Mouse (Mus musculus) kidney, embryonic 15.5 days (tissue): ENCODE data around the gene Gnat1. TPM values are rescaled to one million over a fixed set of nuclear protein-coding genes. Genes with fewer than 3 reads are reported as not detected.

Experiments used
- ATAC-seq: fragments of 200-750 bp; cut with Nextera tagmentation; replicated peaks from 2 replicates; pipeline ENCODE4 v1.8.0; 2017; ENCODE audit warnings: moderate TSS enrichment; ENCODE audit not compliant: low FRiP score
- H3K27ac ChIP-seq: fragments of 300-500 bp; sonication (generic); 2 replicates; pipeline ENCODE4 v1.5.1; 2015; ENCODE audit warnings: mild to moderate bottlenecking, inconsistent platforms
- H3K27me3 ChIP-seq: fragments of 300-500 bp; sonication (generic); 2 replicates; pipeline ENCODE4 v1.6.1; 2015; ENCODE audit warnings: inconsistent platforms
- H3K36me3 ChIP-seq: fragments of 300-500 bp; sonication (generic); 2 replicates; pipeline ENCODE4 v1.6.1; 2015; ENCODE audit warnings: inconsistent platforms
- H3K4me1 ChIP-seq: fragments of 300-500 bp; sonication (generic); 2 replicates; pipeline ENCODE4 v1.6.1; 2015; ENCODE audit warnings: inconsistent platforms
- H3K4me2 ChIP-seq: fragments of 300-500 bp; sonication (generic); 2 replicates; pipeline ENCODE4 v1.6.1; 2015; ENCODE audit warnings: moderate library complexity, mild to moderate bottlenecking, inconsistent platforms
- H3K4me3 ChIP-seq: fragments of 300-500 bp; sonication (generic); replicated peaks from 2 replicates; pipeline ENCODE4 v1.5.1; 2015; ENCODE audit warnings: mild to moderate bottlenecking, inconsistent platforms
- H3K9ac ChIP-seq: fragments of 300-500 bp; sonication (generic); 2 replicates; pipeline ENCODE4 v1.6.1; 2015; ENCODE audit warnings: mild to moderate bottlenecking, inconsistent platforms
- H3K9me3 ChIP-seq: fragments of 300-500 bp; sonication (generic); replicated peaks from 2 replicates; pipeline ENCODE4 v1.6.1; 2016; ENCODE audit warnings: inconsistent platforms
- WGBS: fragments of 180-500 bp; shearing (Covaris S2); methylation state at CpG from one replicate; pipeline ENCODE4 v1.1.7; 2015; ENCODE audit warnings: mixed read lengths; 5-methylcytosine and 5-hydroxymethylcytosine counted together
- polyA plus RNA-seq: library from polyadenylated mRNA; unstranded; fragments of >200 nt; fragmentation: Nextera tagmentation; extraction: Ambion mirVana; gene quantifications from 2 replicates; pipeline ENCODE4 v1.2.1, GENCODE M21; 2015

The Gnat1 gene
- polyA plus RNA-seq, 1 experiment from 2014 or later = 4.6 TPM

GRCm38 (mm10) chr9:107667219-107667618 is 12.3 kb downstream of the Gnat1 start:
- H3K27ac ChIP-seq = no peak overlapping the region; the same call in 1 of the 2 replicates
- under 1% methylated on average over 24 of the region's 24 CpGs for WGBS
- H3K4me1 ChIP-seq = peaks cover 58% of the 10 kb centered on the region
- peak overlapping the region; percentile 93 for H3K4me2 ChIP-seq
- ATAC-seq = peak; percentile 90
- no peaks in the 10 kb centered on the region for H3K9me3 ChIP-seq
- H3K9ac ChIP-seq = peak overlapping the region; percentile 50
- H3K27me3 ChIP-seq = peaks cover 23% of the 10 kb centered on the region
- no peaks in the 10 kb centered on the region for H3K36me3 ChIP-seq
- H3K4me3 ChIP-seq = peak overlapping the region; percentile 45

- peak; percentile 23 for ATAC-seq
- peaks cover 23% of the 10 kb centered on the region for H3K27me3 ChIP-seq
- peak overlapping the region; percentile 45 for H3K4me3 ChIP-seq
- peaks cover 58% of the 10 kb centered on the region for H3K4me1 ChIP-seq
- no peaks in the 10 kb centered on the region for H3K36me3 ChIP-seq
- H3K9ac ChIP-seq = peak overlapping the region; percentile 50
- 1% methylated on average over 30 of the region's 30 CpGs for WGBS
- peak overlapping the region; percentile 93 for H3K4me2 ChIP-seq
- no peak overlapping the region; the same call in 1 of the 2 replicates for H3K27ac ChIP-seq
- H3K9me3 ChIP-seq = no peaks in the 10 kb centered on the region
Measured at GRCm38 (mm10) chr9:107666751-107667205, 12.7 kb downstream of the Gnat1 start.

- Histone ChIP-seq H3K9me3 (no peaks in the 10 kb centered on the region), H3K27me3 (peaks cover 23% of the 10 kb centered on the region), H3K4me1 (peaks cover 55% of the 10 kb centered on the region), H3K27ac (no peak overlapping the region), H3K4me2 (no peak overlapping the region), H3K4me3 (no peak overlapping the region), H3K9ac (no peak overlapping the region), H3K36me3 (no peaks in the 10 kb centered on the region)
- 83% methylated on average over 7 of the region's 7 CpGs for WGBS
- ATAC-seq = no peak
Measured at GRCm38 (mm10) chr9:107665308-107665707, 14.2 kb downstream of the Gnat1 start.

- 38% methylated on average over 9 of the region's 9 CpGs for WGBS
- H3K9ac ChIP-seq = no peak overlapping the region
- no peaks in the 10 kb centered on the region for H3K9me3 ChIP-seq
- peaks cover 37% of the 10 kb centered on the region for H3K4me1 ChIP-seq
- no peak overlapping the region for H3K27ac ChIP-seq
- ATAC-seq = no peak
- H3K4me2 ChIP-seq = no peak overlapping the region
- H3K27me3 ChIP-seq = peaks cover 22% of the 10 kb centered on the region
- H3K36me3 ChIP-seq = no peaks in the 10 kb centered on the region
- H3K4me3 ChIP-seq = no peak overlapping the region
Measured at GRCm38 (mm10) chr9:107663525-107663924, 16.0 kb downstream of the Gnat1 start.

- H3K27ac ChIP-seq = no peak overlapping the region
- peaks cover 20% of the 10 kb centered on the region for H3K27me3 ChIP-seq
- WGBS = 70% methylated on average over 8 of the region's 8 CpGs
- no peak overlapping the region for H3K4me3 ChIP-seq
- no peak for ATAC-seq
- H3K4me1 ChIP-seq = peaks cover 25% of the 10 kb centered on the region
- no peaks in the 10 kb centered on the region for H3K9me3 ChIP-seq
- H3K4me2 ChIP-seq = no peak overlapping the region
- no peak overlapping the region for H3K9ac ChIP-seq
- no peaks in the 10 kb centered on the region for H3K36me3 ChIP-seq
Measured at GRCm38 (mm10) chr9:107662342-107662741, 17.2 kb downstream of the Gnat1 start.

GRCm38 (mm10) chr9:107660777-107661176 is 18.7 kb downstream of the Gnat1 start:
- WGBS = 62% methylated on average over 3 of the region's 3 CpGs
- H3K27me3 ChIP-seq = peaks cover 11% of the 10 kb centered on the region
- peaks cover 13% of the 10 kb centered on the region for H3K4me1 ChIP-seq
- no peaks in the 10 kb centered on the region for H3K36me3 ChIP-seq
- ATAC-seq = no peak
- H3K4me3 ChIP-seq = no peak overlapping the region
- H3K4me2 ChIP-seq = no peak overlapping the region
- no peak overlapping the region for H3K27ac ChIP-seq
- H3K9ac ChIP-seq = no peak overlapping the region
- H3K9me3 ChIP-seq = no peaks in the 10 kb centered on the region

- Histone ChIP-seq H3K27me3 (peaks cover 3% of the 10 kb centered on the region; the same call in 1 of the 2 replicates), H3K36me3 (no peaks in the 10 kb centered on the region), H3K9me3 (no peaks in the 10 kb centered on the region), H3K9ac (no peak overlapping the region), H3K27ac (no peak overlapping the region), H3K4me1 (peaks cover 13% of the 10 kb centered on the region), H3K4me2 (no peak overlapping the region), H3K4me3 (no peak overlapping the region)
- no peak for ATAC-seq
- WGBS = 88% methylated on average over 3 of the region's 3 CpGs
Measured at GRCm38 (mm10) chr9:107659961-107660360, 19.6 kb downstream of the Gnat1 start.

GRCm38 (mm10) chr9:107659551-107659950 is 20.0 kb downstream of the Gnat1 start:
- H3K9ac ChIP-seq = no peak overlapping the region
- H3K4me2 ChIP-seq = no peak overlapping the region
- 85% methylated on average over 10 of the region's 10 CpGs for WGBS
- no peaks in the 10 kb centered on the region for H3K36me3 ChIP-seq
- H3K27ac ChIP-seq = no peak overlapping the region
- no peaks in the 10 kb centered on the region for H3K27me3 ChIP-seq
- no peak for ATAC-seq
- no peak overlapping the region for H3K4me3 ChIP-seq
- peaks cover 13% of the 10 kb centered on the region for H3K4me1 ChIP-seq
- H3K9me3 ChIP-seq = no peaks in the 10 kb centered on the region

- H3K36me3 ChIP-seq = no peaks in the 10 kb centered on the region
- no peak overlapping the region for H3K4me2 ChIP-seq
- peaks cover 2% of the 10 kb centered on the region for H3K4me1 ChIP-seq
- no peak overlapping the region for H3K4me3 ChIP-seq
- H3K9me3 ChIP-seq = no peaks in the 10 kb centered on the region
- no peak overlapping the region for H3K27ac ChIP-seq
- no peaks in the 10 kb centered on the region for H3K27me3 ChIP-seq
- WGBS = 75% methylated on average over 6 of the region's 6 CpGs
- no peak overlapping the region for H3K9ac ChIP-seq
- no peak for ATAC-seq
Measured at GRCm38 (mm10) chr9:107658096-107658495, 21.4 kb downstream of the Gnat1 start.

- Histone ChIP-seq H3K9ac (no peak overlapping the region), H3K9me3 (no peaks in the 10 kb centered on the region), H3K27me3 (no peaks in the 10 kb centered on the region), H3K4me2 (no peak overlapping the region), H3K4me1 (no peaks in the 10 kb centered on the region), H3K4me3 (no peak overlapping the region), H3K27ac (no peak overlapping the region), H3K36me3 (no peaks in the 10 kb centered on the region)
- WGBS = 88% methylated on average over 5 of the region's 5 CpGs
- ATAC-seq = no peak
Measured at GRCm38 (mm10) chr9:107657144-107657543, 22.4 kb downstream of the Gnat1 start.

GRCm38 (mm10) chr9:107654585-107654984 is 24.9 kb downstream of the Gnat1 start:
- Histone ChIP-seq H3K4me2 (no peak overlapping the region), H3K27ac (no peak overlapping the region), H3K4me1 (peaks cover 13% of the 10 kb centered on the region), H3K4me3 (no peak overlapping the region), H3K36me3 (no peaks in the 10 kb centered on the region), H3K9me3 (no peaks in the 10 kb centered on the region), H3K27me3 (no peaks in the 10 kb centered on the region), H3K9ac (no peak overlapping the region)
- 94% methylated on average over 4 of the region's 4 CpGs for WGBS
- ATAC-seq = no peak

GRCm38 (mm10) chr9:107653474-107653873 is 26.0 kb downstream of the Gnat1 start:
- no peak overlapping the region for H3K9ac ChIP-seq

More at GRCm38 (mm10) chr9:107653474-107653873, 26.0 kb downstream of the Gnat1 start:
- Histone ChIP-seq H3K4me3 (no peak overlapping the region), H3K4me1 (peaks cover 14% of the 10 kb centered on the region), H3K27ac (no peak overlapping the region), H3K9me3 (no peaks in the 10 kb centered on the region), H3K36me3 (no peaks in the 10 kb centered on the region), H3K4me2 (no peak overlapping the region), H3K27me3 (no peaks in the 10 kb centered on the region)
- 78% methylated on average over 2 of the region's 2 CpGs for WGBS
- no peak for ATAC-seq
